Mouse (Mus musculus): ENCODE measurements at regions not wholly inside any gene's neighbourhood (a gene's known extent, or its start where the extent isn't known, plus 50 kb on each side); places are given as distances from the start of the nearest gene placed in this dataset.
"Not testable (repeated sequence)": the region's sequence is repeated elsewhere in the genome, so short reads cannot be mapped to it uniquely, and the experiment has no call there.

GRCm38 (mm10) chr12:22030717-22031116 is 613.3 kb upstream of the Ywhaq start:
- H3K9ac ChIP-seq (ENCODE audit: low read depth, low read length); H3K36me3 ChIP-seq (ENCODE audit: control insufficient read depth, insufficient read depth, low read length); H3K4me1 ChIP-seq (replicated peaks; ENCODE audit: control insufficient read depth, insufficient read depth, low read length); ATAC-seq (replicated peaks; ENCODE audit: low FRiP score); H3K27me3 ChIP-seq (replicated peaks; ENCODE audit: control insufficient read depth, insufficient read depth, low read length); H3K27ac ChIP-seq (ENCODE audit: low read depth, low read length); H3K4me2 ChIP-seq; H3K4me3 ChIP-seq (ENCODE audit: low read depth, low read length); H3K9me3 ChIP-seq (ENCODE audit: control insufficient read depth, low read length): not testable (repeated sequence)
- DNase-seq (ENCODE audit: low spot score) = peak; percentile 30
- WGBS = 5% methylated on average over 20 of the region's 45 CpGs

GRCm38 (mm10) chr12:22030263-22030662 is 612.8 kb upstream of the Ywhaq start:
- WGBS = 8% methylated on average over 30 of the region's 45 CpGs

More at GRCm38 (mm10) chr12:22030263-22030662, 612.8 kb upstream of the Ywhaq start:
- not testable (repeated sequence) for H3K4me2 ChIP-seq; H3K9ac ChIP-seq (ENCODE audit: low read depth, low read length); H3K4me1 ChIP-seq (replicated peaks; ENCODE audit: control insufficient read depth, insufficient read depth, low read length); H3K27ac ChIP-seq (ENCODE audit: low read depth, low read length); H3K36me3 ChIP-seq (ENCODE audit: control insufficient read depth, insufficient read depth, low read length); H3K27me3 ChIP-seq (replicated peaks; ENCODE audit: control insufficient read depth, insufficient read depth, low read length); H3K9me3 ChIP-seq (ENCODE audit: control insufficient read depth, low read length); DNase-seq (ENCODE audit: low spot score); ATAC-seq (replicated peaks; ENCODE audit: low FRiP score)
- peak overlapping the region; percentile 20; the same call in 1 of the 2 replicates for H3K4me3 ChIP-seq (ENCODE audit: low read depth, low read length)
